In genomic region chr11:53931091-53931943, GRCm38 (mm10) we compare ENCODE assay signal across 7 mouse cellular contexts. TPM values are rescaled to one million over a fixed set of nuclear protein-coding genes. Genes with fewer than 3 reads are reported as not detected.
A peak's percentile ranks its signal among the peaks of the same experiment; 100 is the strongest.
DNase-seq lines count a peak whose midpoint lies in the region; ATAC-seq and TF ChIP-seq lines count a peak whose summit lies in the region.

No protein-coding gene starts in this region.

- H3K4me1 ChIP-seq in E14TG2a.4 (replicated peaks; ENCODE audit: low read depth, low read length): peaks cover 9% of the 10 kb centered on the region

- 0 out of 2 replicates have a peak, but pooled peaks cover 2% of the 10 kb centered on the region for H3K27me3 ChIP-seq in E14TG2a.4 (ENCODE audit: insufficient read depth, low read length)

- peak; percentile 57 for TF ChIP-seq CTCF in E14TG2a.4 (conservative IDR thresholded peaks at IDR 0.05; ENCODE audit: low read length)

- H3K4me3 ChIP-seq in E14TG2a.4 (replicated peaks; ENCODE audit: low read length): no peak overlapping the region

- ATAC-seq in megakaryocyte progenitor cell, adult 5-6 weeks (replicated peaks; ENCODE audit: poor library complexity): peak; percentile 66

- peak; percentile 78 for DNase-seq in R1 (ENCODE audit: low read depth, low spot score)
- peak; percentile 78 to 81 for DNase-seq in cerebellum, postnatal 10 days
- peak; percentile 29 to 57 for DNase-seq in gastrocnemius, postnatal 4 days (ENCODE audit: low spot score in 2 of 2)
- peak; percentile 8 for DNase-seq in layer of hippocampus, adult 9-11 months
- DNase-seq in spleen, postnatal 14 days (ENCODE audit: low spot score in 2 of 2): peak; percentile 11 to 15

- H3K9me3 ChIP-seq in E14TG2a.4 (ENCODE audit: low read length): no peaks in the 10 kb centered on the region

- no peaks in the 10 kb centered on the region for H3K36me3 ChIP-seq in E14TG2a.4 (ENCODE audit: insufficient read depth, low read length)

RNA-seq across cellular contexts. Expression of gene Slc22a5, which starts 39.9 kb away (rescaled TPM):
- total RNA-seq in gastrocnemius, postnatal 4 days (2021): 1 to 10 TPM; 8.6 to 8.8 TPM
- 8.3 and 11.3 TPM in 2 replicates for total RNA-seq in megakaryocyte progenitor cell, adult 5-6 weeks (2015)
- total RNA-seq in megakaryocyte progenitor cell, adult 5-6 weeks (2017): 8.0 and 12.7 TPM in 2 replicates

RNA-seq across cellular contexts. Expression of gene Slc22a21, which starts 48.8 kb away (rescaled TPM):
- total RNA-seq in gastrocnemius, postnatal 4 days (2021): 1 to 10 TPM; 3.3 to 3.6 TPM
- 1.4 and 3.0 TPM in 2 replicates for total RNA-seq in megakaryocyte progenitor cell, adult 5-6 weeks (2015)
- total RNA-seq in megakaryocyte progenitor cell, adult 5-6 weeks (2017): 0.71 and 2.3 TPM in 2 replicates

Comparison
In these comparisons a context has a peak if more than half of its experiments do, and no peak if none do; other contexts are left out.
1. DNase-seq: peak in every context shown above with its lines; median percentile 80 in cerebellum, postnatal 10 days; 78 in R1; 43 in gastrocnemius, postnatal 4 days; 13 in spleen, postnatal 14 days; 8 in layer of hippocampus, adult 9-11 months.